Mouse (Mus musculus) G1E-ER4 (cell line): ENCODE measurements around the gene Slc17a5. TPM values are rescaled to one million over a fixed set of nuclear protein-coding genes. Genes with fewer than 3 reads are reported as not detected.

Experiments used
- GATA1 ChIP-seq: IDR thresholded peaks from one replicate; pipeline ENCODE4 v1.8.0; 2012; ENCODE audit warnings: low read length, inconsistent platforms
- polyA plus RNA-seq: library from polyadenylated mRNA; stranded (reverse); fragments of >175 nt; gene quantifications from 2 replicates; pipeline ENCODE4 v1.2.3, GENCODE M21; 2012

Gene Slc17a5
- 1.8 and 2.0 TPM in 2 replicates for polyA plus RNA-seq

DNA sequence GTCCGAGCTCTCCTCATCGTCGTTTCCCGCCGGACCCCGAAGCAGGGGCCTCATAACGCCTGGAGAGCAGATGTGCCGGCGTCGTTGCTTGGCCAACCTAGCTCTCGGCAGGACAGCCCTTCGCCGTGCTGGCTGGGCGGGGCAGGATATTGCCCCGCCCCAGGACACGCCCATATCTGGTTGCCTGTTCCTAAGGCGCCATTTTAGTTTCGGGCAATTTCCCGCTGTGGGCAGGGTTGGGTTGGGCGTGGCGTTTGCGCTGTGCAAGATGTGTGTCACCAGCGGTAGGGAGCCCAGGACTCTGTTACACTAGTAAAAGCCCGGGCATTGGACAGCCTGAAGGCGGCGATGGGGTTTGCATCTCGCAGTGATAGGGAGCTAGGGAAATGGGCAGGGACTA is at the start of gene Slc17a5:
Gene Slc17a5, minus strand, starts transcription at position 128 of the 400 bp plus-strand sequence.
- TF ChIP-seq GATA1: no peak

DNA sequence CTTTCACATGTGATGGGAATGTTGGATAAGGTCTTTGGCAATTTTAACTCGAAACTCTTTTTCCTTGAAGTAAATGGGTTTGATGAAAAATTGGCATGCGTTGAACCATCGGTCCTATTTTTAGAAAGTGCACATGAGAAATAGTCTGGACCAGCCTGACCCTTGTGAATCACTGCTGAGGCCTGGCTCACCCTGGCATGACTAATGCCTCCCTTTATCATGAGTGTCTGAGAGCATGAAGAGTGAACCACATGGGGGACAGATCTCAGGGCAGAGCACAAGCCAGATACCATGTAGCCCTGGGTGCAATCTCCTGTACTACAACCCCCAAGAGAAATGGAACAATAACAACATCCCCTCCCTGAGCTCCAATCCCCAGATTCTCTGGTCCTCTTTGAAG is 46.1 kb upstream of the Slc17a5 start:
- TF ChIP-seq GATA1: no peak

DNA sequence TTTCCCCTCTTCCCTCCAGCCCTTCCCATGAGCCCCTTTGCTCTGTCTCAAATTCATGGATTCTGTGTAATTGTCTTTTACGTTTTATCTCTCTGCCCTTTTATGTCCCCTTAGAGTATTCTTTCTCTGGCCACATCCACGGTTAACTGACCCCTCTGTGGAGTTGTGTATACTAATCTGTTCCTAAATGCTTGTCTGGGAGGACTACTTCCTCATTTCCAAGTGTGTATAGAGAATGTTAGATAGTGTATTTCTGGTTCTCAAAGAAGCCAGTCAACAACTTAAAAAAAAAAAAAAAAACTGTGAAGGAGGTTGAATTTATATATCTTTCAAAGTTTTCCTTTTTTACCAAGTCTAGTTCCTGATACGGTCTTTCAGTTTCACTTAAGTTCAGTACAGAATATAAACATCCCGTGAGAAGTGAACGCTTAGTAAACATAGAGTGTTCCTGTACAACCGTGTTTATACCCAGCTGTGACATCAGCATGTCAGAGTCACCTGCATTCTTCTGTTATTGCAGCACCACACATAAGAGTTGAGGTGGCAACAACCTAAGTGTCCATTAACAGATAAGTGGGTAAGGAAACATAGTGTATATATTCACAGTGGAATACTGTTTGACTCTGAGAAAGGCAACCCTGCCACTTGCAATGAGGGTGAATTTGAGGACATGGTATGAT is 44.1 kb upstream of the Slc17a5 start:
- no peak for TF ChIP-seq GATA1

DNA sequence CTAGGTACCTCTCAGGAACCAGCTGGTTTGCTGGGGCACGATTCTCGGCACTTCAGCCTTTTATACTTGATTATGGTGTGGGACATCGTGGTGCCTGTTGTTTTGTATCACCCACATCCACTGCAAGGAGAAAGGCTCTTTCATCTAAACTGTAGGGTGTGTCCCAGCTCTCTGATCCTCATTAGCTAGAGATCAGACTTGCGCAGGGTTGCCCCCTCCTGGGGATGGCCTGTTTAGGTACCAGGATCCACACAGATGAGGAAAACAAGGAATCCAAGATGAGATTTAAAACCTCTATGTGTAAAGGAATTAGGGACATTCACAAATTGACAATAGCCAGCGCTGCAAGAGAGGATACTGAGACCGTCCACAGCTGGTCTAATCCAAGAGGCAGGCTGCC is 42.1 kb upstream of the Slc17a5 start:
- TF ChIP-seq GATA1: no peak

DNA sequence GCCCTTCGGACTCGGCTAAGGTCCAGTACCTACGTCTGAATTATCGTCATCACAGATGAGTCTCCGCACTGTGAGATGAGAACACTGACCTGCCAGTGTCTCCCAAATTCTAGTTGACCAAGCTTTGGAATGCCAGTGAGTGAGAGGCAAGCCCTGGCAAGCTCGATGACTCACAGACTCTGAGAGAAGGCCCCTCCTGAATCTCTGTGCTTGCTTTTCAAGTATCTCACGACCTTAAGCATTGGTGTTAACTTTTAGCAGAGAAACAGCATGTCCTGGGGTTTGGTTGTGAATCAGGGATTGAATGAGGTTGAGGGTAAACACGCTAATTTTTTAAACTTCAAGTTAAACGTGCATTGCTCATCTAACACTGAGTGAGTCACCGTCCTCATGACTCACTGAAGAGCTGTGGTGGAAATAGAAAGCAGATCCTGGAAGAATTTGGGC is 35.5 kb upstream of the Slc17a5 start:
- no peak for TF ChIP-seq GATA1

DNA sequence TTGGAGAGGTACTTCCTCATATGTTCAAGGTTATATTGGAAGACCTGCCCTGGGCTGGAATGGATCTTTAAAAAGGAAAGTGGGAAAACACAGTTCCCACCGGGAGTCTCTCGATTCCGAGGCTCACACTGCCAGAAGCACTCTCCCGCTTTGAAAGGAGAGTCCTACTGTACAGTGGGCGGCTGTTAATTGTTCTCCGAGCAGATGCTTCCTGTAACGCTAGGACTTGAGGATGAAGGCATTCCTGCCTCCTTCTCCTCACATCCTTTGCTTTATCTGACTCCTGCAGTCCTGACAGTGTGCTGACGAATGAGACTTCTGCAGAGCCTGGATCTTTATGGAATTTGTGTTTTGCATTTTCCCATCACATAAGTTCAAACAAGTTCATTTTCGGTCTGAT is 31.4 kb upstream of the Slc17a5 start:
- TF ChIP-seq GATA1: no peak

DNA sequence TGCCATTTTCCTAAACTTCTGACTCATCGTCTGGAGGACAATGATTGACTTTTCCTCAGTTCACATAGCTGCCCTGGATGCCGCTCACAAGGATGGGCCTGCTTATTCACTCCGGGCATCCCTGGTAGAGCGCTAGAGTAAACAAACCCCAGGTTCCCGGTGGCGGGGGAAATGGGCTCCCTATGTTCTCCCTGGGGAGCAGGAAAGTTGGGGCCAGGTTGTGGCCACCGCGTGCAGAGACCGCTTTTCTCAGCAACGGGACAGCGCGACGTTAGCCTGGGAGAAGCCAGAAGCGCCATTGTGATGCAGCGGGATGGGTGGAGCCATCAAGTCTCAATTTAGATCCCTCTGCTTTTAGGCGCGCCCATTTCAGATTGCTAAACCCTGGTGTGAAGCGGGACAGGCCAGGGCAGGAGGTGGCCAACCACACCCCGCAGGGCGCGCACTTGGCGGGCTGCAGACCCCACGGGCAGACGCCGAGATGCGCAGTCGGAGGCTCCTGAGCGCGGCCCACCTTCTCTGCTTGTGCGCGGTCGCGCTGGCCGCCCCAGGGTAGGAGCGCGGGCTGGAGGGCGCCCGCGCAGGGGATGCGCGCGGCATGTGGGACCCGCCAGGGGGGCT is 27.7 kb upstream of the Slc17a5 start, which contains the start of gene Cd109:
Gene Cd109, plus strand, starts transcription at position 146 of the 621 bp plus-strand sequence.
- TF ChIP-seq GATA1: no peak

GRCm38 (mm10) chr9:78614201-78614600 is 26.4 kb upstream of the Slc17a5 start:
- TF ChIP-seq GATA1: no peak

DNA sequence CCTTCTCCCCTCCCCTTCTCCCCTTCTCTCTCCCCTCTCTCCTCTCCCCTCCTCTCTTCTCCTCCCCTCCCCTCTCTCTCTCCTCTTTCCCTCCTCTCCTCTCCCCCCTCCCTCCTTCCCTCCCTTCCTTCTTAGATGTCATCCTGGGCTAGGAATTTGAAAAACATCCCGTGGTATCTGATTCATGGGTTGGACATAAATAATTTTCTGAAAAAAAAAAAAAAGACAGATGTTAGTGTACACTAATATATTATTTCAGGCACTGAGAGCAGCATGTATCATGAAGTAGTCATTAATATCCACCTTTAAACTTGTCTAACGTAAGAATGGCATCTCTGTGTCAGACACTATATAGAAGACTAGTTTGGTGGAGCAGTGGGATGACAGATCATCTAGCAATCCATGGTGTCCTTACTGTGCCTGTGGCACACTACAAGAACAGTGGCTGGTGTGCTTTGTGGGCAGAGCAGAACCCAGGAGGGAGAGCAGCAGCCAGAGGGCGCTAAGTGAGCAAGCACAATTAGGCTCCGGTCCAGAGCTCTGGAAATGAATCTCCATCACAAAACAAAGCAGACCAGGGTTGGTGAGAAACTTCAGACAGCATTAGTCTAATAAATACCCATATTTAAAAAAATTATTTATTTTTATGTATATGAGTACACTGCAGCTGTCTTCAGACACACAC is 13.3 kb upstream of the Slc17a5 start:
- no peak for TF ChIP-seq GATA1

DNA sequence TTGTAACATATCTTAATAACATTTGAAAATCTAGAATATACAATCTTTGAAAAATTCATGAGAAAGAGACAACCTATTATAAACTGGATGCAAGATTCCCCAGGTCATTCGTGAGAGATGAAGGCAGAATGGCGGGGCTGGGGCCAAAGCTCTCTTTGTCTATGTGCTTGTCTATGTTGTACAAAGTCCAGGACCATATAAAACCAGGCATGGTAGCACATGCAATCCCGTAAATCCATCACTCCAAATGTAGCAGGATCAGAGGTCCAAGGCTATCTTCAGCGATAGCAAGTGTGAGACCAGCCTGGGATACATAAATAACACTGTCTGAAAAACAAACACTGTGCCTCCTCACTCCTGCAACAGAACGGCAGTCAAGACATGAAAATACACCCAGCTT is 12.1 kb upstream of the Slc17a5 start:
- TF ChIP-seq GATA1: no peak

GRCm38 (mm10) chr9:78596834-78597233 is 9.0 kb upstream of the Slc17a5 start:
- TF ChIP-seq GATA1: no peak

- TF ChIP-seq GATA1: no peak
These were observed 8.1 kb upstream of the Slc17a5 start for GRCm38 (mm10) chr9:78595769-78596555.

- TF ChIP-seq GATA1: no peak
These were observed 7.4 kb upstream of the Slc17a5 start for GRCm38 (mm10) chr9:78595257-78595656.

- TF ChIP-seq GATA1: no peak
These were observed 2.6 kb upstream of the Slc17a5 start for GRCm38 (mm10) chr9:78590471-78590870.

GRCm38 (mm10) chr9:78588411-78589033 is 681 bp upstream of the Slc17a5 start:
- no peak for TF ChIP-seq GATA1
